Mouse (Mus musculus) limb, embryonic 13.5 days (tissue): ENCODE measurements around the gene Fgf16. TPM values are rescaled to one million over a fixed set of nuclear protein-coding genes. Genes with fewer than 3 reads are reported as not detected.

Experiments used
- ATAC-seq: fragments of 200-750 bp; cut with Nextera tagmentation; 2 replicates; pipeline ENCODE4 v1.8.0; 2017; ENCODE audit warnings: low read depth, moderate number of reproducible peaks, moderate TSS enrichment; ENCODE audit not compliant: low FRiP score
- H3K27ac ChIP-seq: fragments of 300-500 bp; sonication (generic); 2 replicates; pipeline ENCODE4 v1.5.1; 2015; ENCODE audit warnings: inconsistent platforms, mild to moderate bottlenecking, moderate library complexity
- H3K27me3 ChIP-seq: fragments of 300-500 bp; sonication (generic); 2 replicates; pipeline ENCODE4 v1.6.1; 2015; ENCODE audit warnings: mild to moderate bottlenecking, inconsistent platforms
- H3K36me3 ChIP-seq: fragments of 300-500 bp; sonication (generic); 2 replicates; pipeline ENCODE4 v1.6.1; 2015; ENCODE audit warnings: inconsistent platforms, mild to moderate bottlenecking, moderate library complexity
- H3K4me1 ChIP-seq: fragments of 300-500 bp; sonication (generic); 2 replicates; pipeline ENCODE4 v1.6.1; 2015; ENCODE audit warnings: inconsistent platforms
- H3K4me2 ChIP-seq: fragments of 300-500 bp; sonication (generic); replicated peaks from 2 replicates; pipeline ENCODE4 v1.6.1; 2015; ENCODE audit warnings: inconsistent platforms, mild to moderate bottlenecking, moderate library complexity
- H3K4me3 ChIP-seq: fragments of 300-500 bp; sonication (generic); 2 replicates; pipeline ENCODE4 v1.5.1; 2015; ENCODE audit warnings: moderate library complexity, mild to moderate bottlenecking, inconsistent platforms
- H3K9ac ChIP-seq: fragments of 300-500 bp; sonication (generic); 2 replicates; pipeline ENCODE4 v1.6.1; 2015; ENCODE audit warnings: mild to moderate bottlenecking, inconsistent platforms
- H3K9me3 ChIP-seq: fragments of 300-500 bp; sonication (generic); 2 replicates; pipeline ENCODE4 v1.6.1; 2016; ENCODE audit warnings: inconsistent platforms
- WGBS: fragments of 180-500 bp; shearing (Covaris S2); methylation state at CpG from one replicate; pipeline ENCODE4 v1.1.7; 2015; 5-methylcytosine and 5-hydroxymethylcytosine counted together
- polyA plus RNA-seq: library from polyadenylated mRNA; unstranded; fragments of >200 nt; fragmentation: Nextera tagmentation; extraction: Ambion mirVana; gene quantifications from 2 replicates; pipeline ENCODE4 v1.2.1, GENCODE M21; 2015

Fgf16 gene
- polyA plus RNA-seq, 1 experiment from 2014 or later, result 1.1 TPM

GRCm38 (mm10) chrX:105767932-105768331 is 3.9 kb downstream of the Fgf16 start:
- Histone ChIP-seq H3K9ac (no peak overlapping the region), H3K4me2 (no peak overlapping the region), H3K9me3 (no peaks in the 10 kb centered on the region), H3K4me3 (no peak overlapping the region), H3K36me3 (no peaks in the 10 kb centered on the region), H3K4me1 (peaks cover 17% of the 10 kb centered on the region), H3K27ac (no peak overlapping the region), H3K27me3 (peaks cover 54% of the 10 kb centered on the region)
- ATAC-seq, result no peak
- 67% methylated on average over 3 of the region's 3 CpGs for whole genome bisulfite sequencing

- no peak for ATAC-seq
- no peak overlapping the region for H3K27ac ChIP-seq
- no peaks in the 10 kb centered on the region for H3K9me3 ChIP-seq
- no peak overlapping the region for H3K9ac ChIP-seq
- no peaks in the 10 kb centered on the region for H3K4me1 ChIP-seq
- WGBS, result 79% methylated on average over 5 of the region's 5 CpGs
- H3K4me2 ChIP-seq, result no peak overlapping the region
- no peaks in the 10 kb centered on the region for H3K36me3 ChIP-seq
- no peak overlapping the region for H3K4me3 ChIP-seq
- H3K27me3 ChIP-seq, result peaks cover 33% of the 10 kb centered on the region
Measured at GRCm38 (mm10) chrX:105773281-105773680, 9.2 kb downstream of the Fgf16 start.

GRCm38 (mm10) chrX:105794806-105795403 is 30.8 kb downstream of the Fgf16 start:
- Histone ChIP-seq H3K27ac (no peak overlapping the region), H3K4me1 (no peaks in the 10 kb centered on the region), H3K4me2 (no peak overlapping the region), H3K36me3 (peaks cover 5% of the 10 kb centered on the region; the same call in 1 of the 2 replicates), H3K9me3 (no peaks in the 10 kb centered on the region), H3K27me3 (peaks cover 16% of the 10 kb centered on the region; the same call in 1 of the 2 replicates), H3K9ac (no peak overlapping the region), H3K4me3 (no peak overlapping the region)
- ATAC-seq, result peak; percentile 51; the same call in 1 of the 2 replicates
- 48% methylated on average over 8 of the region's 8 CpGs for WGBS

GRCm38 (mm10) chrX:105824462-105824861 is 60.4 kb downstream of the Fgf16 start:
- H3K36me3 ChIP-seq, result peaks cover 17% of the 10 kb centered on the region
- WGBS, result 83% methylated on average over 5 of the region's 5 CpGs

More at GRCm38 (mm10) chrX:105824462-105824861, 60.4 kb downstream of the Fgf16 start:
- Histone ChIP-seq H3K9me3 (no peaks in the 10 kb centered on the region), H3K4me1 (no peaks in the 10 kb centered on the region), H3K4me3 (no peak overlapping the region), H3K27me3 (peaks cover 6% of the 10 kb centered on the region; the same call in 1 of the 2 replicates), H3K9ac (no peak overlapping the region), H3K4me2 (no peak overlapping the region), H3K27ac (no peak overlapping the region)
- no peak for ATAC-seq

Other genes with a start within 250 kb of the Fgf16 start
- gene Atrx, start 165.1 kb downstream of the Fgf16 start, polyA plus RNA-seq, result 250 TPM in 2 replicates
- 66.6 and 73.4 TPM in 2 replicates for gene Magt1, start 247.6 kb downstream of the Fgf16 start, polyA plus RNA-seq